Mouse (Mus musculus): ENCODE results near the gene Ormdl3. TPM values are rescaled to one million over a fixed set of nuclear protein-coding genes. Genes with fewer than 3 reads are reported as not detected.

Ormdl3 gene
- total RNA-seq, 2 experiments from 2014 or later = 21.7 to 38.6 TPM

DNA sequence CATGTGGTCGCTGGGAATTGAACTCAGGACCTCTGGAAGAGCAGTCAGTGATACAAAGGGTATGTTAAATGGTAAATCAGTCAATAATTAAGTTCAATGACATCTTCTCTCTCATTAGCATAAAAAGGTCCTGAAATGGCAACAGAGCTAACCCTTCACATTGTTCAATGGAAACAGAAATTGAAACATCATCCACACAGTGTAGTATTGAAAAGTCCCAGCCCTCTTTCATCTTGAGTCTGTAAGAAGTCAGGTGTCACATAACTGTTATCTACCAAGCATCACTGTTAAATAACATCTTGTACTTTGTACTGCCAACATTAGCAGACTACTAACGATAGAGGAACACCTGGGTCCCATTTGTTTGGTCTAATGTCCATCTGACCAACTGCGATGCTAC is 24.1 kb downstream of the Ormdl3 start:
- no peak for ATAC-seq (replicated peaks; ENCODE audit: low FRiP score, low TSS enrichment, poor library complexity, severe bottlenecking)

DNA sequence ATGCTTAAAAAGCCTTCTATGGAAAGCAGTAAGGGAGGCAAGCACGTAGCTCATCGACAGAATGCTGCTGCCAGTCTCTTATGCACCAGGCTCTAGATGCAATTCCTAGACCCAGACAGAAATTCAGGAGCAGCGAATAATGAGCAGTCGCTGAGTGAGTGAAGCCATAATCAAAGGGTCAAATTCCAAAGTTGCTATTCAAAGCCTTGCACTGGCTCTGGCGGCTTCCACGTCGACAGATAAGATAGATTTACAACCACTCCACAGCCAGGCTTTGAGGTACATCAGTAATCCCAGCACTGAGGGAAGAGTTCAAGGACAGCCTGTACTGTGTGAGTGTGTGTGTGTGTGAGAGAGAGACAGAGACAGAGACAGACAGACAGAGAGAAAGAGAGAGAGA is 26.2 kb downstream of the Ormdl3 start:
- no peak for ATAC-seq (replicated peaks; ENCODE audit: low FRiP score, low TSS enrichment, poor library complexity, severe bottlenecking)

DNA sequence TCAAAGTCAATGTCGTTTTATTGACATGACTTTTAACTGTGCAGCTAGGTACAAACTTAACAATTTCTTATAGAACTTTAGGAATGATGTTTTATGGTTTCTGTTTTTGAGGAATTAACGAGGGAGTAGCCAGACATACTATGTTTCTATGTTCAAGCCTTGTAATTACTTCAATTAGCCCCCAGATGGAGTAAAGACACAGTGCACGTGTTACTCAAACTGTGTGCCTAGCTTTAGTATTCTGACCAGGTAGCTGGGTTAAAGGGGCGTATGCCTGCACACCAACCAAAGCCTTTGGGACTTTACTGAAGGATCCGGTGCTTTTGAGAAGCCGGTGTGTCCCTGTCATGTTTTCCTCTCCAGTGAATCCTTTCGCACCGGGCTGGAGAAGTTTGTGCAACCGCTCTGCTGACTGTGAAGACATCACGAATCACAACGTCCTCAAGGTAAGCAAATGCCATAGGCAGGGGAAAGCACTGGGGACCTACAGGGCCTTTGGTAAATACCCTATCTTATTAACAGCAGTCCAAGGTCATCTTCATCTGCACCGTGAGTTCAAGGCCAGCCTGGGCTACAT is 32.0 kb downstream of the Ormdl3 start:
- no peak for ATAC-seq (replicated peaks; ENCODE audit: low FRiP score, low TSS enrichment, poor library complexity, severe bottlenecking)

DNA sequence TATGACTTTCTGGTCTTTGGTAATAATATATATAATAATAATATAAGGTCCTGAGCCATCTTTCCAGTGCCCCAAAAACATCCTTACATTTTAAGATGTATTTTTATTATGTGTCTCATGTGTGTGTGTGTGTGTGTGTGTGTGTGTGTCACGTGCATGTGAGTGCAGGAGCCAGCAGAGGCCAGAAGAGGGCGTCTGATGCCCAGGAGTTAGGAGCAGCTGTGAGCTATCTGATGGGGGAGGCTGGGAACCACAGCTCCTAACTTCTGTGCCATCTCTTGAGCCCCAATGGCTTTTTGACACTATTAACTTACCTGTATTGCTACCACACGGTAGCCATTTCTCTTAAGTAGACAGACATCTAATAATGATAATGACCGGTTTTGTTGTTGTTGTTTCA is 33.2 kb downstream of the Ormdl3 start:
- no peak for ATAC-seq (replicated peaks; ENCODE audit: low FRiP score, low TSS enrichment, poor library complexity, severe bottlenecking)

DNA sequence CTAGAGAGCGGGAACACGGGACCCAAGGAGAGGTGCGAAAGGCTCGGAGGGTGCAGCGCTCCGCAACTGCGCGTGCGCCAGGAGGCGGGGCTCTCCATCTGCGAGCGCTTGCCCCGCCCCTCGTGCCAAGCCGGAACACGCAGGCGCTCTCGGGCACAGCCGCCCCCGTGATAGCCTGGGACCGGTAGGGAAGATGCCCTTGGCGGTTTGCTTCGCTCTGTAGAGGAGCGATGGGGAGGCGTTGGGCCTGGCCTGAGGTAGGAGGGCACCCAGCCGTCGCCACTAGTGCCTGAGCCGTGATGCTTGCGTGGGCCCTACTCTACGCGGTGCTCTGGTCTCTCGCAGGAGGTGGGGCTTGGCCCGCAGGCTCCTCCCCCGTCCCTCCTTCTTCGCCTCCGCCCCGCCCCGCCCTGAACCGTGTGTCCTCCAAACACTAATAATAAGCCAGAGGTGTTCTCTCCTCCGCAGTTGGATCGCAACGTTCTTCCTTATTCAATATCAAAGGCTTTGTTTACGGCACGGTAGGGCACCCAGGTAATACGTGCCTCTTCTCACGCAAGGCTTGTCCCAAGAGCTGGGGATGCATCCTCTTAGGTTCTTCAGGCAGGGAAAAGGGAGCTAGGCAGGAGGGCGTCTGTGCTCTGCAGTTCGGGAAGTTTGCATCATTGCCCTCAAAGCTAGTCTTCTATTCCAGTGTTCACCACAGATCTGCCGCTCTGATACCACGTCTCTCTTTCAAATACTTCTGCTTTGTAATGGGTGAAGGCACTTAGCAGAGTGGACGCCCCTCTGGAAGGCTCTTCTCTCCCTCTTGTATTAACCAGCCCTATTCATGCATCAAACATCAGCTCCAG is 36.0 kb downstream of the Ormdl3 start, which contains the start of gene Zpbp2:
Gene Zpbp2 (plus strand): TSS at position 123 of the 854 bp plus-strand sequence.
- ATAC-seq (replicated peaks; ENCODE audit: low FRiP score, low TSS enrichment, poor library complexity, severe bottlenecking) = peak; percentile 96

DNA sequence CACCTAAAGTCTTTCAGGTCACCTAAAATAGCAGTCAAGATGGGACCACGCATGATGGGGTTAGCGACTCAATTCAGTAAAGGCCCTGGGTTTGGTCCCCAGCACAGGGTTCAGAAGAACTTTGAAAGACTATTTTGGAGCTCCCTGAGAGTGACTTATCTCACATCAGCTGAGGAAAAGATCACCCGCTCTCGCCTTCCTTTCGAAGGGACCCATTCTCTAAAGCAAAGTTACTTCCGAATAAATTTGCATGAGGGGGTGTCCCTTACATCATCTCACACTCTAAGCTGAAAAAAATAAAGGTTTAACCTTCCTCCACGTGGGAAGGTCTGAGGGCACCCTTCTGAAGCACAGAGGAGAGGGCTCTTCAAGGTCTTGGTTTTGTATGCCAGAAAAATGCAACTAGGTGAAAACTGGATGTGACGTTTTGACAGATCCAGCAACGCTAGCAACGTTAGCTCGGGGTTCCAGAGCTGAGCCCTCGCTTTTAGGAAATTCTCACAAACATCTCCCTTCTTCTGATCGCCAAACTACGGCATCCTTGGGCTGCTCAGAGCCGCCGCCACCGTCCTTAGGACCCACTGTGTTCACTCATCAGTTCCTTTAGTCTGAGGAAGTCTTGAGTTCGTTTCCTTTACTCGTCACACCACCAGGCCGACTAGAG is 36.7 kb downstream of the Ormdl3 start:
- no peak for ATAC-seq (replicated peaks; ENCODE audit: low FRiP score, low TSS enrichment, poor library complexity, severe bottlenecking)

DNA sequence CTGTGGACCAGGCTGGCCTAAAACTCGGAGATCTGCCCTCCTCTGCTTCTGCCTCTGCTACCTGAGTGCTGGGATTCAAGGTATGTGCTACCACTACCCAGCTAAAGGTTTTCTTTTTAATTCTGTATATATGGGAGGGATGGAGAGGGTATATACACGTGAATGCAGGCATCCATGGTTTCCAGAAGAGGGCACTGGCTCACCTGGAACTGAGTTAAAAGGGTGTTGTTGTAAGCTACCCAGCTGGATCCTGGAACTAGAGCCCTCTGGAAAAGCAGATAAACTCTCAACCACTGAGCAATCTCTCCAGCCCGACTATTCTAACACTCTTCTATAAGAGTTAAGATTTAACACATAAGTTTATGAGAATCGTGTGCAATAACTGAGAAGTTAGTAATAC is 37.8 kb downstream of the Ormdl3 start:
- no peak for ATAC-seq (replicated peaks; ENCODE audit: low FRiP score, low TSS enrichment, poor library complexity, severe bottlenecking)

DNA sequence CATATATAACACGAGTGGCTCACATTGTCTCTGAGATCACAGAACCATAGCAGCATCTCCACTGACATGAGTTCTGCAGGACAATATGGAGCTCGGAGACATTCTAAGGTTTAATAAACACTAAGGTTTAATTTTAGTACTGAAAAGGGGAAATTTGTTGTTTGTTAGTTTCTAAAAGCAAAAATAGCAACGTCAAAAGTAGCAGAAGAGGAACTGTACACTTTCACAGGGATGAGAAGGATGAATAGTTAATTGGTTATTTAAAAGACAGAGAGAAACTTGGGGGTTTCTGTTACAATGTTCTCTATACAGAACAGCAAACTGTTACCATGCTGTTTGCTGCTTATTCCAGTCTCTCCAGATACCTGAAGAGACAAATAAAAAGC is 39.9 kb downstream of the Ormdl3 start:
- no peak for ATAC-seq (replicated peaks; ENCODE audit: low FRiP score, low TSS enrichment, poor library complexity, severe bottlenecking)

DNA sequence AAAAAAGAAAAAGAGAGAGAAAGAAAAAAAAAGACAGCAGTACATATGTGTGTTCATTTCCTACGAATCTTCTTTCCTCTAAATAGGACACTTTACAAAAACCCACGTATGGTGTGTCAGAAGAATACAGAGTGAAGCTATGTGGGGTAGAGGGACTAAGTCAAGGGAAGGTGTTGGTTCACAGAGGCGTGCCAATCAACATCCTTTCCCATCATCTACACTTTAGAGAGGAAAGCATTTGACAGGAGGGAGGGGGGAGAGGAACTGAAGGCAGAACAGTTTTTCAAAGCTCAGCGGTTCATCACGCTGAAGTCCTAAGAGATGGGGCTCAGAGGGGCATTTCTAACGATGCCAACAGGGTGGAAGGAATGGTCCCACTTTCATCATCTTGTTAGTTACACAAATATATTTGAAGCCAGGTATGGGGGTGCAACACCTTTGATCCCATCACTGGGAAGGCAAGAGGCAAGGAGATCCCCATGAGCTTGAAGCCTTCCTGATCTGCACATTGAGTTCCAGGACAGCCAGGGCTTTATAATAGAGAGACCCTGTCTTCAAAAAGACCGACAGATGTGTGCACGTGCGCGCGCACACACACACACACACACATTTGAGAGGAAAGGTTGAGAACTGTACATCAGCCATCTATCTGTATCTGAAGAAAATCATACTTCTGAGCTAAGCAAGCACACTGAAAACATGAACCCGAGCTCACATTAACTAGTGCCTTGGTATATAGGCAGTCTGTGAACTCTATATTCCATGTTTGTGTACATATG is 40.5 kb downstream of the Ormdl3 start:
- no peak for ATAC-seq (replicated peaks; ENCODE audit: low FRiP score, low TSS enrichment, poor library complexity, severe bottlenecking)

DNA sequence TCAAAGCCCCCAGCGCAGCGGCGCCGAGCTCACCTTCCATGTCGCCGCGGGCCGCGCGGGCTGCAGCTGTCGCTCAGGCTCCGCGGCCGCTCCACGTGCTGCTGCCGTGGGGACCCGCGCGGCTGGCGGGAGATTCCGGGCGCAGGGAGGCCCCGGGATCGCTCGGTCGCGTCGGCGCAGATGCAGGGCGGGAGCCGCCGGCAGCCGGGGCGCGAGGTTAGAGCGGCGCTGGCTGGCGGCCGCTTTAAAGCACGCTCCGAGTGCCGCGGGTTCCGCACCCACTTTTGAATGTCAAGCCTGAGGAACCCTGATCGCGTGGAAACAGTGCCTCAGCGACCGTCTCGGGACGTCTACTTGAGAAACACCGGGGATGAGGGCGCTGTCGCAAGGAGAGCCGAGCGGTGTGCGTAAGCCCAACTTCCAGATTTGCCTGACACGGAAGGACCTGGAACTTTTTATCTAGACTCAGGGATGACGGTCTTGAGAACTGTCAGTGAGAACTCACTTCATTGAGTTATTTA is 41.4 kb downstream of the Ormdl3 start, which contains the start of gene Ikzf3:
Gene Ikzf3 (minus strand): TSS at position 321 of the 521 bp plus-strand sequence.
- ATAC-seq (replicated peaks; ENCODE audit: low FRiP score, low TSS enrichment, poor library complexity, severe bottlenecking) = no peak

DNA sequence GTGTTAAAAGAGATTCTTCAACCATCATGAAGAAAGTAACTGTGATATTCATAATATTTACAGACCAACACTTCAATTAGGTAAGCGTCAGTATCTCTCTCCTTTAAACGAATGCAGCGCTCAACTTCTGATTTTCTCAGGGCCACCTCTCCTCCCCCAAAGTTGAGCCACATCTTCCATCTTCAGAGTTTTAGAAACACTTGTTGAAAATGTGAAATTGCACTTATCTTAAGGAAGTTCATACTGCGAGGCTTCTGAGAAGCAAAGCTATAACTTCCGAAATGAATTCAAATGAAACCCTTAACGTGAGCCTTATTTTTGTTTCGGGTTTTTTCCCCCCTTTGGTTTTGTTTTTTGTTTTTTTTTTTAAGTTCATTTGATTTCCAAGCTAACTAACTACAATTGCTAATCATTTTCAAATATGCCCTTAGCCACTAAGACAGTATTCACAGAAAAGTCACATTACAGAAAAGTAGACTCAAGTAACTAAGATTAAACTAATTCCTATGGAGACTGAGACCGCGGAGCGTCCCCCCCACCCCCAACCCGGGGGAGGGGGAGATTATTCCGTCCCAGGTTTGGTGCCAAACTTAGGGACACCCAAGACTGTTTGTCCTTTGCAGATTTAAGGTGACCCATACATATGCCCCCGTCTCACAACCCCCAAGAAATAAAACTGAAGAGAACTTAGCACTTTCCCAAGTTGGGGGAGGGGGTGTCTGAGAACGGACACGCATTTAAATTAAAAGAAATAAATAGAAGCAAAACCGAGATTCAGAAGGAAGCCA is 42.1 kb downstream of the Ormdl3 start:
- no peak for ATAC-seq (replicated peaks; ENCODE audit: low FRiP score, low TSS enrichment, poor library complexity, severe bottlenecking)

DNA sequence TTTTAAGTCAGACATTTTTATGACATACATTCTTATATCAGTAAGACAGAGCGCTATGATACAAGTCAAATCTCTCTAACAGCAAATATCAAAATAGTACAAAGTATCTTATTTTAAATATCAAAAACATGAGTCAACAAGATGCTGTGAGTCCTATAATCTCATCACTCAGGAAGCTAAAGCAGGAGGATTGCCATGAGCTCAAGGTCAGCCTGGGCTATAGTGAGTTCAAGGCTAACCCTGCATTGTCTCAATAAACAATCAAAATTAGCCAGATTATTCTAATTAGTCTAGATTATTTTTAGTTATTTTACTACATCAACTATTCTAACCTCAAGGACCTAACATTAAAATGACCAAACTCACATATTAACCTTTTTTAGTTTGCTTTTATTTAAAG is 43.8 kb downstream of the Ormdl3 start:
- ATAC-seq (replicated peaks; ENCODE audit: low FRiP score, low TSS enrichment, poor library complexity, severe bottlenecking) = no peak

DNA sequence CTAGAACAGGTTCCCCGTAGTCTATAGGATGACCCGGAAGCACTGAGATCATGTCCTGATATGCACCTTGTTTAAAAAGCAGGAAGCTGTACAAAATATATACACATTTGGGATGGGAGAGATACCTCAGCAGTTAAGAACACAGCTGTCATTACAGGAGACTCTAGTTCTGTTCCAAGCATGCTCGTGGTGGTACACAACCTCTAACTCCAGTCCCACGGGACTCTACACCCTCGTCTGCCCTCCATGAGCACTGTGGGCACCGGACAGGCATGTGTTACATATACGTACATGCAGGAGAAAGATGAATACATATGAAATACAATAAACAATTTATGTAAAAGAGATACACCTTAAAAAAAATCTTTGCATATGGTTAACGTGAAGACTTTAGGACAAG is 44.6 kb downstream of the Ormdl3 start:
- ATAC-seq (replicated peaks; ENCODE audit: low FRiP score, low TSS enrichment, poor library complexity, severe bottlenecking) = no peak

DNA sequence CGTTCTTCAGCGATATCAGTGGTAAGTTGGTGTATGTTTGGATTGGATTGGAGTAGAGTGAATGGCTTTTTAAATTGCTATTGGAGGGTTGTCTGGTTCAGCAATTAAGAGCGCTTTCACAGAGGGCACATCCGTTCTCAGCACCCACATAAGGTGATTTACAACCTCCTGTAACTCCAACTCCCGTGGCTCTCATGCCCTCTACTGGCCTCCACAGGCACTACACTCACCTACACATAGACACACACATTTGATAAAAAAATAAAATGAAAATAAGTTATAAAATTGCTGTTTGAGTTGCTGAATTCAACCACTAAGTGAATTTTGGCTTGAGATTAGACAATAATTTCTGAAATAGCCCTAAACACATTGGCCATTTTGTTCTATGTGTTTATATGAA is 46.8 kb downstream of the Ormdl3 start:
- ATAC-seq (replicated peaks; ENCODE audit: low FRiP score, low TSS enrichment, poor library complexity, severe bottlenecking) = no peak

DNA sequence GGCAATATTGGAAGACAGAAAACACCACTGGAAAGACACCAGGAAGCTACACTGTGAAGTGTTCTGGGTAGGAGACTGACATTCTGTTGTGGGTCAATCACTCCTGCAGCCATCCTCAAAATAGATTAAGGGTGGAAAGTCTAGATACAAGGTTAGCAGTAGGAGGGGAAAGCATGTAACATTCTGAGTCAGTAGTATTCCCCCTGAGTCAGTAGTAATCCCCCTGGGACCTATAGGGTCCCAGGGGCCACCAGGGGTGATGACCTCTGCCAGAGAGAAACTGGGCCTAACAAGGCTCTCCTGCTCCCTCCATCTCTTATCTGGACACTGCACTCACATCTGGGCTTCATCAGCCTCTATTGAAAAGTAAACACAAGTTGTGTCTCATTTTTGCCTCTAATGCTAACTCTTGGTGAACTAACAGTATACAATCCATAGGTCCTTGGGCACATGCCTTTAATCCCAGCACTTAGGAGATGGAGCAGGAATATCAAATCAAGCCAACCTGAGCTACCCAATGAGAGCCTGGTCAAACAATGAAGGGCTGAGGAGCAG is 49.6 kb downstream of the Ormdl3 start:
- no peak for ATAC-seq (replicated peaks; ENCODE audit: low FRiP score, low TSS enrichment, poor library complexity, severe bottlenecking)
